Mouse (Mus musculus) testis, adult 2 months (tissue): ENCODE measurements around the gene Kazn. TPM values are rescaled to one million over a fixed set of nuclear protein-coding genes. Genes with fewer than 3 reads are reported as not detected.
A peak's percentile ranks its signal among the peaks of the same experiment; 100 is the strongest.

Experiments
- H3K27ac ChIP-seq: fragments of 200-500 bp; 2 replicates; pipeline ENCODE4 v1.5.1; 2012; ENCODE audit warnings: low read depth, low read length; ENCODE audit not compliant: control insufficient read depth, insufficient read depth
- H3K27me3 ChIP-seq: fragments of 200-500 bp; 2 replicates; pipeline ENCODE4 v1.6.1; 2012; ENCODE audit warnings: mild to moderate bottlenecking, low read length, moderate library complexity; ENCODE audit not compliant: control insufficient read depth, insufficient read depth
- H3K36me3 ChIP-seq: fragments of 200-500 bp; 2 replicates; pipeline ENCODE4 v1.6.1; 2012; ENCODE audit warnings: mild to moderate bottlenecking, low read length; ENCODE audit not compliant: control insufficient read depth, insufficient read depth
- H3K4me1 ChIP-seq: fragments of 200-500 bp; 2 replicates; pipeline ENCODE4 v1.6.1; 2012; ENCODE audit warnings: low read length; ENCODE audit not compliant: control insufficient read depth, insufficient read depth
- H3K4me3 ChIP-seq: fragments of 200-500 bp; 2 replicates; pipeline ENCODE4 v1.5.1; 2012; ENCODE audit warnings: low read depth, mild to moderate bottlenecking, low read length, moderate library complexity, mixed read lengths; ENCODE audit not compliant: control insufficient read depth
- CTCF ChIP-seq: fragments of 200-500 bp; IDR thresholded peaks from 2 replicates; pipeline ENCODE4 v1.5.1; 2012; ENCODE audit warnings: low read depth, mild to moderate bottlenecking, inconsistent platforms, low read length, moderate library complexity; ENCODE audit not compliant: control insufficient read depth, insufficient read depth, insufficient replicate concordance
- POLR2A ChIP-seq: fragments of 200-500 bp; IDR thresholded peaks from 2 replicates; pipeline ENCODE4 v1.6.1; 2012; ENCODE audit warnings: low read depth, mild to moderate bottlenecking, inconsistent platforms, low read length, moderate library complexity; ENCODE audit not compliant: control insufficient read depth
- polyA plus RNA-seq: library from polyadenylated mRNA; depleted of rRNA; stranded (reverse); fragments of >200 nt; gene quantifications from 2 replicates; pipeline ENCODE4 v1.2.3, GENCODE M21; 2012

Gene Kazn
- polyA plus RNA-seq, 1 experiment = 9.6 TPM

- H3K36me3 ChIP-seq = no peaks in the 10 kb centered on the region
- H3K4me3 ChIP-seq = no peak overlapping the region
- TF ChIP-seq CTCF = no peak
- TF ChIP-seq POLR2A = no peak
- H3K4me1 ChIP-seq = no peaks in the 10 kb centered on the region; the same call in 1 of the 2 replicates
- no peak overlapping the region for H3K27ac ChIP-seq
- H3K27me3 ChIP-seq = no peaks in the 10 kb centered on the region
These were observed 50.7 kb downstream of the Kazn start for GRCm38 (mm10) chr4:142188501-142188900.

DNA sequence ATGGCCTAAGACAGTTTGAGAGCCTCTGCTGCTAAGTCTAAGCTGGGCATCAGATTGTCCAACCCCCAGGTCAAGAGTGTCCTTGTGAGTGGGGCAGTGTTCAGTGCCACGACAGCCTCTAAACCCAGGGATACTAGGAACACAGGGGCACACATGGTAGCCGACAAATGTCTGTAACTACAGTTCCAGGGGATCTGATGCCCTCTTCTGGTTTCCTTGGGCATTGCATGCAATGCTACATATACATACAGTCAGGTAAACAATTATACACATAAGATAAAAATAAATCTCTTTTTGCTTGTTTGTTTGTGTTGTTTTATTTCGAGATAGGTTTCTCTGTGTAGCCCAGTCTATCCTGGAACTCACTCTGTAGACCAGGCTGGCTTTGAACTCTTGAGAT lies 53.0 kb downstream of the Kazn start:
- no peaks in the 10 kb centered on the region; the same call in 1 of the 2 replicates for H3K4me1 ChIP-seq
- H3K4me3 ChIP-seq = no peak overlapping the region
- TF ChIP-seq CTCF (no peak), POLR2A (no peak)
- no peak overlapping the region for H3K27ac ChIP-seq
- no peaks in the 10 kb centered on the region for H3K27me3 ChIP-seq
- H3K36me3 ChIP-seq = no peaks in the 10 kb centered on the region

- no peaks in the 10 kb centered on the region for H3K36me3 ChIP-seq
- H3K27ac ChIP-seq = peak overlapping the region; percentile 21; the same call in 1 of the 2 replicates
- no peaks in the 10 kb centered on the region; the same call in none of the 2 replicates for H3K4me1 ChIP-seq
- TF ChIP-seq POLR2A (no peak), CTCF (no peak)
- H3K27me3 ChIP-seq = no peaks in the 10 kb centered on the region
- no peak overlapping the region for H3K4me3 ChIP-seq
These were observed 53.7 kb downstream of the Kazn start for GRCm38 (mm10) chr4:142185533-142185900.

GRCm38 (mm10) chr4:142184852-142185532 lies 54.2 kb downstream of the Kazn start:
- Histone ChIP-seq H3K27me3 (no peaks in the 10 kb centered on the region), H3K27ac (no peak overlapping the region), H3K4me3 (no peak overlapping the region), H3K36me3 (no peaks in the 10 kb centered on the region), H3K4me1 (peaks cover under 1% of the 10 kb centered on the region)
- TF ChIP-seq CTCF (no peak), POLR2A (no peak)

- H3K4me3 ChIP-seq = no peak overlapping the region
- TF ChIP-seq POLR2A (no peak), CTCF (no peak)
- no peak overlapping the region for H3K27ac ChIP-seq
- H3K36me3 ChIP-seq = no peaks in the 10 kb centered on the region
- H3K27me3 ChIP-seq = no peaks in the 10 kb centered on the region
- H3K4me1 ChIP-seq = peaks cover 4% of the 10 kb centered on the region
These were observed 55.6 kb downstream of the Kazn start for GRCm38 (mm10) chr4:142183591-142183990.

GRCm38 (mm10) chr4:142183015-142183414 lies 56.2 kb downstream of the Kazn start:
- Histone ChIP-seq H3K4me3 (no peak overlapping the region), H3K36me3 (no peaks in the 10 kb centered on the region), H3K27me3 (no peaks in the 10 kb centered on the region), H3K27ac (no peak overlapping the region), H3K4me1 (peaks cover 4% of the 10 kb centered on the region)
- TF ChIP-seq POLR2A (no peak), CTCF (no peak)

- no peak overlapping the region for H3K27ac ChIP-seq
- H3K27me3 ChIP-seq = no peaks in the 10 kb centered on the region
- H3K4me3 ChIP-seq = no peak overlapping the region
- H3K4me1 ChIP-seq = peaks cover 4% of the 10 kb centered on the region
- TF ChIP-seq CTCF (no peak), POLR2A (no peak)
- no peaks in the 10 kb centered on the region for H3K36me3 ChIP-seq
These were observed 57.6 kb downstream of the Kazn start for GRCm38 (mm10) chr4:142181646-142182045.

GRCm38 (mm10) chr4:142180874-142181273 lies 58.3 kb downstream of the Kazn start:
- H3K27me3 ChIP-seq = no peaks in the 10 kb centered on the region
- H3K36me3 ChIP-seq = no peaks in the 10 kb centered on the region
- peaks cover 4% of the 10 kb centered on the region for H3K4me1 ChIP-seq
- TF ChIP-seq CTCF = no peak
- TF ChIP-seq POLR2A = no peak
- H3K27ac ChIP-seq = peak overlapping the region; percentile 67
- no peak overlapping the region for H3K4me3 ChIP-seq
